Mouse (Mus musculus): ENCODE data around the gene Trmt10c.
A peak's percentile ranks its signal among the peaks of the same experiment; 100 is the strongest.
"Not testable (repeated sequence)": the region's sequence is repeated elsewhere in the genome, so short reads cannot be mapped to it uniquely, and the experiment has no call there.

The Trmt10c gene

GRCm38 (mm10) chr16:56037138-56038010, at the start of gene Trmt10c:
Gene Trmt10c, minus strand, starts transcription at chr16:56037819.
- DNase-seq, result peak; percentile 93

DNA sequence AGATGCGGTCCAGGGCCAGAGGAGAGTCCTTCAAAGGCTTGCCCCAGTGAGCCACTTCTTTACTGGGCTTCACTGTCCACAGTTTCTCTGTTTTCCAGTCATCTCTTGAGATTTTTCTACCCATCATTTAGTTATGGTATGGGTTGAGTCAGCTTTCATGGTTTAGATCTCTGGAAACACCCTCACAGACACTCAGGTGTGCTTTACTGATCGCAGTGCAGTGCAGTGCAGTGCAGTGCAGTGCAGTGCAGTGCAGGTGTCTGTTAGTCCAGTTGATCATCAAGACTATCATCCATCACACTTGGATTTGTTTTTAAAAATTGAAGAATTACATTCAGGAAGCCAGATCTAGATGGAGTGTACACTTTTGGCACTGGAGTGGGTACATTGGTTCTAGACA, 48.7 kb upstream of the Trmt10c start:
- no peak for DNase-seq

DNA sequence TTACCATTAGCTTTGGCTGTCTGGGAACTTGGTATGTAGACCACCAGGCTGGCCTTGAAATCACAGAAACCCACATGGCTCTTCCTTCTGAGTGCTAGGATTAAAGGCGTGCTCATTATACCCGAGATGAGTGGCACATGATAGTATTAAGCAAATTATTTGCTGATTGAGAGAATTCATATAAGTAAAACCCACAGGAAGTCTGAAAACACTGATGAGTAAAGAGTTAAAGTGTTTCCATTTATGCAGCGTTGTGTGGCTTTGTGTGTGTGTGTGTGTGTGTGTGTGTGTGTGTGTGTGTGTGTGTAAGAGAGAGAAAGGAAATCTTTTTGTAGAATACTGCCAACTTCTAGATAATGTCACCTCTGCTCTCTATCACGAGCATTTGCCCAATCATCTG, 44.1 kb upstream of the Trmt10c start:
- no peak for DNase-seq

GRCm38 (mm10) chr16:56079419-56079818, 41.8 kb upstream of the Trmt10c start:
- no peak for DNase-seq

GRCm38 (mm10) chr16:56076121-56076869, 38.7 kb upstream of the Trmt10c start:
- DNase-seq, result no peak

DNA sequence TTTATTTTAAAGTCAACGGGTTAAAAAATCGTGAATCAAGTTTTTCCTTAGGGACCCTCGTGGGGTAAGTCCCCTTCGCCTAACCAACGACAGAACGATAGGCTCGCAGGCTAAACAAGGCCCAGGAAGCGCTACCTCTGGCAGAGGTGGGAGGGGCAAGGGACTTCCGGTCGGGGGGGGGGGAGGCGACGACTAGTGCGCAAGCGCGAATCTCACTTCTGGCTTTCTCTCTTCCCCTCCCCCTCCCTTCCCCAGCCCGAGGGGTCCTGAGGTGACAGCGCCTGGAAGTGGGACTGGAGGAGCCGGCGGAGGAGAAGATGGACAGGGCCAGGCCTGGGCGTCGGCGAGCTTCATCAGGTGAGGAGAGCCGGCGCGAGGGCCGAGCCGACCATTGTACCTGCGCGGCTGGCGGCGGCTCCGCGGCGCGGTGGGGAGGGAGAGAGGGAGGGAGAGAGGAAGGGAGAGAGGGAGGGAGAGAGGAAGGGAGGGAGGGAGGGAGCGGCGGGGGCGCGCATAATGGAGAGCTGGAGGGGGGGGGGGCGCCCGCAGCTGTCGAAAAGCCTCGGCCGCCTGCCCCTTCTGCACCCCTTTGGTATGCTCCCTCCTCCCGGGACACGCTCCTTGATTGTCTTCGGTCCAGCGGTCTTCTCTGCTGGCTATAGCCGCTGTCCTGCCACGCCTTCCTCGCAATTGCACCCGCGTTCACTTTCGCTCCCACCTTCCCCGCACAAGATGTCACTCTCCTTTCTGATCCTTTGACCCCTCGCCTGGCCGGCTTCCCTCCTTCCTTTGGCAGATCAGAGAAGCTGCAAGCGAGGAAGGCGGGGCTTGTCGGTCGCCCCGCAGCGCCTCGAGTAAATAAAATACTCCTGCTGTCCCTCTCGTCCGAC, 37.8 kb upstream of the Trmt10c start:
- DNase-seq, result peak; percentile 83

DNA sequence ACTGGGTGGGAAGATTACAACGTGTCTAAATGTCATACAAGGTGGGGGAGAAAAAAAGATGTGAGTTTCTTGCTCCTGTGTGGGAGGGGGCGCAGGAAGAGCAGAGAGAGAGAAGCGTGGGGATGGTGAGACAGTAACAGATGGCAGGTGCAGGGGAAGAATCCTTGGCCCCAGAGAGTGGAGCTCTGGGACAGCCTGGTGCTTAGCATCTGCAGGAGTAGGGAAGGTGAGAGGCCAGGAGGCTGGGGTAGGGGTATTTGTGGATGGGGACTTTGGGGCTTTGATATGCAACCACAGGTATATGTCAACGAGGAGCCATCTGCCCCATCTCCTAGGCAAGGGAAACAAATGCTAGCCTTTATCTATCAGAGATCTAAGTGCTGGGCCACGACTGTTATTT, 36.9 kb upstream of the Trmt10c start:
- DNase-seq, result no peak

DNA sequence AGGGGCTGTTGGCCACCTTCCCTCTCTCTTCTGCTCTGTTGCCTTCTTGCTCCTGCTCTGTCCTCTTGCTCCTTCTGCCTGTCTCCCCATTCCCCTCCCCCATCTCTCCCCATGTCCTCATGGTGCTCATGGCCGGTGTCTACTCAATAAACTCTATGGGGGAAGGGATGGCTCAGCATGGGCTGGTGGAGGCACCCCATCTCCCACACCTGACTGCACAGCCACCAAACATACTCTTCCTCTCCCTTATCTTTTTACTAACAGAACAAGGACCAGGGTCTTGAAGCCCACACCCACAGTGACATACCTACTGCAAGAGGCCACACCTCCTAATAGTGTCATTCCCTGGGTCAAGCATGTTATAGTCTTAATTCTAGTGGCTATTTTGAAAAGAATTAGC, 36.5 kb upstream of the Trmt10c start:
- no peak for DNase-seq

GRCm38 (mm10) chr16:56073150-56073549, 35.5 kb upstream of the Trmt10c start:
- DNase-seq, result not testable (repeated sequence)

- DNase-seq, result no peak
Observed at GRCm38 (mm10) chr16:56072533-56072932, 34.9 kb upstream of the Trmt10c start.

DNA sequence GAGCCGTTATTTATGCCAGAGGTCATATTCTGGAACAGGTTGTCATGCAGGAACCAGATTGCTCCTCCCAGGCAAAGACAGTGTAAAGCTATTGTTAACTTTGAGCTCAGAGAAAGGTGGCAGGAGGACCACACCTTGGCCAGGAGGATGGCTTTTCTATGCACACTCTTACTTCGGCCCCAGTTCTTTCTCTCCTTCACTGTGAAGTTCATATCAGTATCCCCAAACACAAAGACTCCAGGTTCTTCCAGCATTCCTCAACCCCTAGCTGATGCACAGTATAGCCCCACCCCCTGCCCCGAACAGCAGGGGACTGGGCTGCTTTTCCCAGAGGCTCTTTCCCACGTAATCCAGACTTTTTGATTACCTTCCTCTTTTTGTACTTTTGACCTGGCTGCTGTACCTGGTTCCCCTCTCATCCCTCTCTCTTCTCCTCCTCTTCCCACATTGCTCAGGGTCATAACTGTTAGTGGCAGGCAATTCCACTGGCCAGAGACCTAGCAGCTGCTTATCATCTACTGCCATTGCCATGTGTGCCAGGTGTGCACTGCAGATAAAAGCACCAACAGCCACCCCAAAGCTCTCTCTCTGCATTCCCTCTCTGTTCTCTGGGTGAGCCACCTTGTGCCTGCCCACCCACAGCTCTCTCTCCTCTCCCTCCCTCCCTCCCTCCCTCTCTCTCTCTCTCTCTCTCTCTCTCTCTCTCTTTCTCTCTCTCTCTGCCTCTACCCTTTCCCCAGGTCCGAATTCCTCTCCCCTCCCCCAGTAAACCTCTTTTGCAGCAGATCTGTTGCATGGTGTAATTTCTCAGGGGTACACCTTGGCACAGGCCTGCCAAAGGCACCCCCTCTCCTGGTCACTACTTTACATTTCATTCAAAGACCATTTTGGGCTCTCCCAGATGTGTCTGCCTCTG, 34.0 kb upstream of the Trmt10c start:
- no peak for DNase-seq

- DNase-seq, result no peak
Observed at GRCm38 (mm10) chr16:56068523-56069070, 31.0 kb upstream of the Trmt10c start.

- DNase-seq, result no peak
Observed at GRCm38 (mm10) chr16:56066113-56066512, 28.5 kb upstream of the Trmt10c start.

- DNase-seq, result peak; percentile 50
Observed at GRCm38 (mm10) chr16:56064334-56064990, 26.8 kb upstream of the Trmt10c start.

GRCm38 (mm10) chr16:56062981-56063380, 25.4 kb upstream of the Trmt10c start:
- no peak for DNase-seq

DNA sequence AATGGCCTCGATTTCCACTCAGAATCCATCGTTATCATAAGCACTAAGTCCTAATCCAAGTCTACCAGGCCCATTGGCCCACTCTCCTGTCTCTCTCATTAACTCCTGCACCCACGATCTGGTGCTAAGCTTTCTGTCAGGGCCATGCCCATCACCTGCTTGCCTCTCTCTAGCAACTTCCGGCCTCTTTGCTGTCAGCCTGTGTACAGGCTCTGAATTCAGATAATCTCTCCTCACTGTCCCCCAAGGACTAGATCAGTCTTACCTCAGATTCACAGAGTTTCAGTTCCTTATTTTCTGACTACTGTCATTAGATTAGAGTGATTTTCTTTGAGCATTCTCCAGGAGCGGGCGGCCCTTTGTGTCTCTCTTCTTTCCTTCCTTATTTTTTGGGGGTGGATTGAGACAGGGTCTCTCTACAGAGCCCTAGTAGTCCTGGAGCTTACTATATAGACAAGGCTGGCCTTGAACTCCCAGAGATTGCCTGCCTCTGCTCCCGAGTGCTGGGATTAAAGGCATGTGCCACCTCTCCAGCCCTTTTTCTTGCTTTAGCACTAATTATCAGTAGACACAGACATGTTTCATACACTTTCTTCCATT, 24.5 kb upstream of the Trmt10c start:
- no peak for DNase-seq

- no peak for DNase-seq
Observed at GRCm38 (mm10) chr16:56058151-56058550, 20.5 kb upstream of the Trmt10c start.

GRCm38 (mm10) chr16:56056944-56057590, 19.4 kb upstream of the Trmt10c start:
- DNase-seq, result no peak

GRCm38 (mm10) chr16:56055911-56056310, 18.3 kb upstream of the Trmt10c start:
- no peak for DNase-seq

DNA sequence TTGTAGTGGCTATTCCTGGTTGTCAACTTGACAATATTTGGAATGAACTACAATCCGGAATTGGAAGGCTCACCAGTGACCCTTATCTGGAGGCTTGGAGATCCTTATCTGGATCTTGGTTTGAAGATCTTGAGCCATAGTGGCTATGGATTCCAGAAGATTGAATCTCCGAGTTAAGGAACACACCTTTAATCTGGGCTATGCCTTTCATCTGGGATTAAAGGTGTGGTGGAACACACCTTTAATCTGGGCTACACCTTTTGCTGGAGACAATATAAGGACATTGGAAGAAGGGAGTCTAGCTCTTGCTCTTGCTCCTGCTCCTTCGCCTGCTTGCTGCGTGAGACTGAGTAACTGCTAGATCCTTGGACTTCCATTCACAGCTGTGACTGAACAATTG, 10.4 kb upstream of the Trmt10c start, which contains the start of gene Senp7:
TSS of gene Senp7 (plus strand) at position 301 of the 400 bp plus-strand sequence.
- DNase-seq, result not testable (repeated sequence)

Data from right cerebral cortex, postnatal 25 days (tissue).